Mouse (Mus musculus): ENCODE data around the gene Catsperd. TPM values are rescaled to one million over a fixed set of nuclear protein-coding genes. Genes with fewer than 3 reads are reported as not detected.

Catsperd gene
- polyA plus RNA-seq, 1 experiment from 2014 or later: 0.68 TPM

GRCm38 (mm10) chr17:56672941-56673646, 45.2 kb downstream of the Catsperd start, which contains the start of gene Ranbp3:
Ranbp3 (plus strand) TSS chr17:56673294.
- H3K36me3 ChIP-seq: peaks cover 12% of the 10 kb centered on the region; the same call in 1 of the 2 replicates
- no peaks in the 10 kb centered on the region for H3K27me3 ChIP-seq (replicated peaks)
- under 1% methylated on average over 57 of the region's 66 CpGs for WGBS
- peak within 1 kb of the TSS; percentile 71 for H3K4me2 ChIP-seq (replicated peaks)
- H3K27ac ChIP-seq: peak within 1 kb of the TSS; percentile 89
- H3K4me1 ChIP-seq (replicated peaks): peaks cover 25% of the 10 kb centered on the region
- ATAC-seq: peak; percentile 96
- peak within 1 kb of the TSS; percentile 76 for H3K4me3 ChIP-seq (replicated peaks)
- H3K9ac ChIP-seq: peak within 1 kb of the TSS; percentile 99
- no peaks in the 10 kb centered on the region for H3K9me3 ChIP-seq

- H3K27me3 ChIP-seq (replicated peaks): no peaks in the 10 kb centered on the region
- H3K36me3 ChIP-seq: peaks cover 12% of the 10 kb centered on the region; the same call in 1 of the 2 replicates
- peak overlapping the region; percentile 87 for H3K27ac ChIP-seq
- peak overlapping the region; percentile 69 for H3K4me2 ChIP-seq (replicated peaks)
- peak overlapping the region; percentile 99 for H3K9ac ChIP-seq
- H3K4me3 ChIP-seq (replicated peaks): peak overlapping the region; percentile 76
- WGBS: 2% methylated on average over 35 of the region's 37 CpGs
- H3K9me3 ChIP-seq: no peaks in the 10 kb centered on the region
- peak; percentile 34; the same call in 1 of the 2 replicates for ATAC-seq
- peaks cover 22% of the 10 kb centered on the region for H3K4me1 ChIP-seq (replicated peaks)
These were observed 45.9 kb downstream of the Catsperd start for GRCm38 (mm10) chr17:56673647-56674416.

GRCm38 (mm10) chr17:56681791-56682190, 53.8 kb downstream of the Catsperd start:
- Histone ChIP-seq H3K27ac (no peak overlapping the region), H3K9ac (no peak overlapping the region), H3K36me3 (peaks cover 24% of the 10 kb centered on the region), H3K9me3 (no peaks in the 10 kb centered on the region), H3K27me3 (replicated peaks) (no peaks in the 10 kb centered on the region), H3K4me3 (replicated peaks) (no peak overlapping the region), H3K4me1 (replicated peaks) (peaks cover 2% of the 10 kb centered on the region; the same call in 1 of the 2 replicates), H3K4me2 (replicated peaks) (no peak overlapping the region)
- 70% methylated on average over 4 of the region's 4 CpGs for WGBS
- no peak for ATAC-seq

GRCm38 (mm10) chr17:56682880-56683279, 54.9 kb downstream of the Catsperd start:
- no peak overlapping the region for H3K4me3 ChIP-seq (replicated peaks)
- ATAC-seq: no peak
- H3K9me3 ChIP-seq: no peaks in the 10 kb centered on the region
- H3K27me3 ChIP-seq (replicated peaks): no peaks in the 10 kb centered on the region
- WGBS: 60% methylated on average over 3 of the region's 3 CpGs
- 0 out of 2 replicates have a peak, but pooled peaks cover 2% of the 10 kb centered on the region for H3K4me1 ChIP-seq (replicated peaks)
- H3K27ac ChIP-seq: no peak overlapping the region
- H3K4me2 ChIP-seq (replicated peaks): no peak overlapping the region
- H3K9ac ChIP-seq: no peak overlapping the region
- peaks cover 25% of the 10 kb centered on the region for H3K36me3 ChIP-seq

- 85% methylated on average over 5 of the region's 5 CpGs for WGBS
- H3K36me3 ChIP-seq: peaks cover 30% of the 10 kb centered on the region
These were observed 55.7 kb downstream of the Catsperd start for GRCm38 (mm10) chr17:56683546-56684140.

GRCm38 (mm10) chr17:56684649-56685048, 56.7 kb downstream of the Catsperd start:
- H3K36me3 ChIP-seq: peaks cover 37% of the 10 kb centered on the region

More at GRCm38 (mm10) chr17:56683546-56684140, 55.7 kb downstream of the Catsperd start:
- Histone ChIP-seq H3K9ac (no peak overlapping the region), H3K4me2 (replicated peaks) (no peak overlapping the region), H3K4me1 (replicated peaks) (0 out of 2 replicates have a peak, but pooled peaks cover 2% of the 10 kb centered on the region), H3K9me3 (no peaks in the 10 kb centered on the region), H3K27me3 (replicated peaks) (no peaks in the 10 kb centered on the region), H3K4me3 (replicated peaks) (no peak overlapping the region), H3K27ac (no peak overlapping the region)
- ATAC-seq: no peak

GRCm38 (mm10) chr17:56686801-56687200, 58.9 kb downstream of the Catsperd start:
- Histone ChIP-seq H3K4me3 (replicated peaks) (no peak overlapping the region), H3K4me1 (replicated peaks) (no peaks in the 10 kb centered on the region), H3K9me3 (no peaks in the 10 kb centered on the region), H3K36me3 (peaks cover 48% of the 10 kb centered on the region), H3K27ac (no peak overlapping the region), H3K4me2 (replicated peaks) (no peak overlapping the region), H3K27me3 (replicated peaks) (no peaks in the 10 kb centered on the region), H3K9ac (no peak overlapping the region)
- WGBS: 92% methylated on average over 4 of the region's 4 CpGs
- no peak for ATAC-seq

More at GRCm38 (mm10) chr17:56684649-56685048, 56.7 kb downstream of the Catsperd start:
- ATAC-seq: no peak
- no peak overlapping the region for H3K9ac ChIP-seq
- H3K4me1 ChIP-seq (replicated peaks): no peaks in the 10 kb centered on the region
- no peaks in the 10 kb centered on the region for H3K27me3 ChIP-seq (replicated peaks)
- no peaks in the 10 kb centered on the region for H3K9me3 ChIP-seq
- no peak overlapping the region for H3K27ac ChIP-seq
- H3K4me3 ChIP-seq (replicated peaks): no peak overlapping the region
- H3K4me2 ChIP-seq (replicated peaks): no peak overlapping the region
- WGBS: 85% methylated on average over 2 of the region's 2 CpGs

- Histone ChIP-seq H3K27me3 (replicated peaks) (no peaks in the 10 kb centered on the region), H3K36me3 (peaks cover 53% of the 10 kb centered on the region), H3K4me1 (replicated peaks) (peaks cover 9% of the 10 kb centered on the region; the same call in 1 of the 2 replicates), H3K9ac (no peak overlapping the region), H3K4me2 (replicated peaks) (no peak overlapping the region), H3K9me3 (no peaks in the 10 kb centered on the region), H3K4me3 (replicated peaks) (no peak overlapping the region), H3K27ac (no peak overlapping the region)
- ATAC-seq: no peak; the same call in 1 of the 2 replicates
These were observed 60.1 kb downstream of the Catsperd start for GRCm38 (mm10) chr17:56688045-56688444.

- peaks cover 9% of the 10 kb centered on the region; the same call in 1 of the 2 replicates for H3K4me1 ChIP-seq (replicated peaks)
- H3K9me3 ChIP-seq: no peaks in the 10 kb centered on the region
- 84% methylated on average over 2 of the region's 2 CpGs for WGBS
- ATAC-seq: no peak
- no peak overlapping the region for H3K4me2 ChIP-seq (replicated peaks)
- H3K4me3 ChIP-seq (replicated peaks): no peak overlapping the region
- H3K27ac ChIP-seq: no peak overlapping the region
- peaks cover 53% of the 10 kb centered on the region for H3K36me3 ChIP-seq
- no peak overlapping the region for H3K9ac ChIP-seq
- no peaks in the 10 kb centered on the region for H3K27me3 ChIP-seq (replicated peaks)
These were observed 60.7 kb downstream of the Catsperd start for GRCm38 (mm10) chr17:56688689-56689088.

- Histone ChIP-seq H3K9me3 (no peaks in the 10 kb centered on the region), H3K4me2 (replicated peaks) (no peak overlapping the region), H3K9ac (0 out of 2 replicates have a peak overlapping the region, but pooled peaks have one; percentile 1), H3K36me3 (peaks cover 58% of the 10 kb centered on the region), H3K27ac (no peak overlapping the region), H3K27me3 (replicated peaks) (no peaks in the 10 kb centered on the region), H3K4me1 (replicated peaks) (peaks cover 9% of the 10 kb centered on the region; the same call in 1 of the 2 replicates), H3K4me3 (replicated peaks) (no peak overlapping the region)
- WGBS: 50% methylated on average over 1 of the region's 1 CpGs
- no peak for ATAC-seq
These were observed 65.5 kb downstream of the Catsperd start for GRCm38 (mm10) chr17:56693395-56693794.

DNA sequence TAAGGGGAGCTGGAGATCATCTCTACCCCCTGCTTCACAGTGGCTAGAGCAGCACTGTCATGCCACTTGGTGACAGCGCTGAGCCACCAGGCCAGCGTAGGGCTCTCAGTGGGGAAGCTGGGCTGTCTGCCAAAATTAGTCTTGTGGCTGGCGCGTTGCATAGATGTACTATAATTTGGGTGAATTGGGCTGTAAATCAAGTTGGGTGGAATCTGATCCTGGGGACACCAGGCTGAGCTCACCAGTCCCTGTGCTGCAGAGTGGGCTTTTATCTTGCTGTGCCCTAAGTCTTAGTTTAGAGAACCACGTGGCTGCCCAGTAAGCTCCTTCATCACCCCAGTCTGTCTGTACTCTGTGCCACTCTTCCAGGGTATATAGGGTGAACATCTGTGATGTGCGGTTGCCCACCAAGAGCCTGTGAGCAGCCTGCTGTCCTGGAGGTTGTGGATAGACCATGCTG, 65.9 kb downstream of the Catsperd start:
- Histone ChIP-seq H3K4me1 (replicated peaks) (peaks cover 9% of the 10 kb centered on the region; the same call in 1 of the 2 replicates), H3K27ac (no peak overlapping the region), H3K36me3 (peaks cover 58% of the 10 kb centered on the region), H3K27me3 (replicated peaks) (no peaks in the 10 kb centered on the region), H3K4me3 (replicated peaks) (no peak overlapping the region), H3K9me3 (no peaks in the 10 kb centered on the region), H3K4me2 (replicated peaks) (no peak overlapping the region), H3K9ac (no peak overlapping the region)
- ATAC-seq: peak; percentile 52; the same call in 1 of the 2 replicates
- 63% methylated on average over 6 of the region's 6 CpGs for WGBS

- ATAC-seq: no peak
- no peaks in the 10 kb centered on the region for H3K4me1 ChIP-seq (replicated peaks)
- no peak overlapping the region for H3K27ac ChIP-seq
- no peaks in the 10 kb centered on the region for H3K27me3 ChIP-seq (replicated peaks)
- H3K4me3 ChIP-seq (replicated peaks): no peak overlapping the region
- H3K4me2 ChIP-seq (replicated peaks): no peak overlapping the region
- WGBS: 75% methylated on average over 2 of the region's 2 CpGs
- H3K36me3 ChIP-seq: peaks cover 80% of the 10 kb centered on the region
- H3K9ac ChIP-seq: no peak overlapping the region
- no peaks in the 10 kb centered on the region for H3K9me3 ChIP-seq
These were observed 72.5 kb downstream of the Catsperd start for GRCm38 (mm10) chr17:56700451-56700850.

Measured in intestine, embryonic 15.5 days (tissue).